In genomic region chr2:168242841-168243240, GRCm38 (mm10) we compare ENCODE assay signal across 30 mouse cellular contexts. TPM values are rescaled to one million over a fixed set of nuclear protein-coding genes. Genes with fewer than 3 reads are reported as not detected.
A peak's percentile ranks its signal among the peaks of the same experiment; 100 is the strongest.
DNase-seq lines count a peak whose midpoint lies in the region; ATAC-seq and TF ChIP-seq lines count a peak whose summit lies in the region.
"Had no signal": no experiment of that assay in that cellular context is flagged by ENCODE, and none has a peak within 500 bp of the region (broad histone marks: within the 10 kb centered on the region; RNA-seq: fewer than 3 reads in every experiment).

No protein-coding gene starts in this region.

- no peaks in the 10 kb centered on the region for H3K9me3 ChIP-seq in intestine, embryonic 14.5 days (ENCODE audit: control insufficient read depth, low read length)
- no peaks in the 10 kb centered on the region for H3K9me3 ChIP-seq in intestine, embryonic 15.5 days
- no peaks in the 10 kb centered on the region for H3K9me3 ChIP-seq in lung, embryonic 14.5 days (ENCODE audit: low read depth, low read length)
- H3K9me3 ChIP-seq in ES-E14 (ENCODE audit: control insufficient read depth, insufficient read depth, low read depth, low read length) = no peaks in the 10 kb centered on the region
- H3K9me3 ChIP-seq in limb, embryonic 13.5 days = peaks cover 16% of the 10 kb centered on the region
- H3K9me3 ChIP-seq: G1E; heart, embryonic 15.5 days; neural tube, embryonic 15.5 days had no signal

- H3K27ac ChIP-seq in intestine, embryonic 14.5 days (ENCODE audit: low read depth) = no peak overlapping the region
- H3K27ac ChIP-seq in intestine, embryonic 15.5 days = no peak overlapping the region
- H3K27ac ChIP-seq in lung, embryonic 14.5 days (ENCODE audit: low read depth) = no peak overlapping the region
- no peak overlapping the region for H3K27ac ChIP-seq in ES-E14 (ENCODE audit: insufficient read depth, low read depth, low read length, poor library complexity, severe bottlenecking)
- H3K27ac ChIP-seq in limb, embryonic 13.5 days = no peak overlapping the region
- H3K27ac ChIP-seq: heart, embryonic 15.5 days; hindbrain, embryonic 13.5 days; liver, embryonic 14.5 days; neural tube, embryonic 15.5 days had no signal

- 0 out of 2 replicates have a peak, but pooled peaks have one; percentile 40 for ATAC-seq in intestine, embryonic 14.5 days (replicated peaks; ENCODE audit: low FRiP score, low TSS enrichment, low read depth)
- ATAC-seq in intestine, embryonic 15.5 days = no peak
- ATAC-seq in lung, embryonic 14.5 days (ENCODE audit: insufficient read depth) = peak; percentile 41; the same call in 1 of the 2 replicates
- 0 out of 2 replicates have a peak, but pooled peaks have one; percentile 15 for ATAC-seq in limb, embryonic 13.5 days (ENCODE audit: low FRiP score, low read depth)
- ATAC-seq: forebrain, embryonic 14.5 days had no signal

- no peak for TF ChIP-seq CTCF in lung, embryonic 14.5 days (IDR thresholded peaks at IDR 0.05; ENCODE audit: low read depth)

- no peaks in the 10 kb centered on the region for H3K4me1 ChIP-seq in intestine, embryonic 14.5 days (replicated peaks; ENCODE audit: control insufficient read depth, insufficient read depth, low read length)
- H3K4me1 ChIP-seq in intestine, embryonic 15.5 days (replicated peaks) = no peaks in the 10 kb centered on the region
- no peaks in the 10 kb centered on the region for H3K4me1 ChIP-seq in lung, embryonic 14.5 days (ENCODE audit: insufficient read depth)
- no peaks in the 10 kb centered on the region for H3K4me1 ChIP-seq in ES-E14 (ENCODE audit: control insufficient read depth in 2 of 2, insufficient read depth in 2 of 2, low read length in 2 of 2, poor library complexity in 1 of 2)
- H3K4me1 ChIP-seq in limb, embryonic 13.5 days = no peaks in the 10 kb centered on the region
- H3K4me1 ChIP-seq: heart, embryonic 15.5 days; hindbrain, embryonic 13.5 days; neural tube, embryonic 15.5 days had no signal

- no peak overlapping the region for H3K9ac ChIP-seq in intestine, embryonic 14.5 days (ENCODE audit: low read length)
- no peak overlapping the region for H3K9ac ChIP-seq in intestine, embryonic 15.5 days
- no peak overlapping the region for H3K9ac ChIP-seq in lung, embryonic 14.5 days
- H3K9ac ChIP-seq in ES-E14 (ENCODE audit: insufficient read depth, low read depth, low read length, poor library complexity, severe bottlenecking) = no peak overlapping the region
- H3K9ac ChIP-seq in limb, embryonic 13.5 days = no peak overlapping the region
- H3K9ac ChIP-seq: heart, embryonic 15.5 days; hindbrain, embryonic 13.5 days; liver, embryonic 14.5 days; neural tube, embryonic 15.5 days had no signal

- 0 out of 2 replicates have a peak, but pooled peaks cover 6% of the 10 kb centered on the region for H3K27me3 ChIP-seq in intestine, embryonic 14.5 days (replicated peaks; ENCODE audit: control insufficient read depth, insufficient read depth, low read length)
- H3K27me3 ChIP-seq in intestine, embryonic 15.5 days (replicated peaks) = no peaks in the 10 kb centered on the region
- no peaks in the 10 kb centered on the region for H3K27me3 ChIP-seq in lung, embryonic 14.5 days (ENCODE audit: insufficient read depth, low read length)
- H3K27me3 ChIP-seq in limb, embryonic 13.5 days = no peaks in the 10 kb centered on the region

- no peak overlapping the region for H3K4me3 ChIP-seq in intestine, embryonic 14.5 days (ENCODE audit: low read depth, low read length)
- H3K4me3 ChIP-seq in intestine, embryonic 15.5 days (replicated peaks) = no peak overlapping the region
- no peak overlapping the region for H3K4me3 ChIP-seq in lung, embryonic 14.5 days (ENCODE audit: low read depth, low read length)
- H3K4me3 ChIP-seq in ES-E14 (ENCODE audit: insufficient read depth in 1 of 2, low read depth in 1 of 2, low read length in 2 of 2, poor library complexity in 1 of 2, severe bottlenecking in 1 of 2) = no peak overlapping the region
- no peak overlapping the region for H3K4me3 ChIP-seq in limb, embryonic 13.5 days
- H3K4me3 ChIP-seq: heart, embryonic 15.5 days; hindbrain, embryonic 13.5 days; neural tube, embryonic 15.5 days had no signal

- intact Hi-C loops in gastrocnemius, postnatal 36 days (cut with DNase I) = loop anchor here (10.0 kb wide), 1 partner anchor 392 kb away; no protein-coding TSS in a partner anchor

- in situ Hi-C loops in ES-E14 (cut with MboI; ENCODE audit: low sequenced_read_pairs in 2 of 2, unreplicated experiment in 2 of 2) = no loop called here

- DNase-seq in intestine, embryonic 14.5 days (ENCODE audit: low spot score) = no peak
- DNase-seq in lung, embryonic 14.5 days = peak; percentile 5
- DNase-seq in lung, postnatal 25 days (ENCODE audit: low spot score) = no peak
- DNase-seq in ES-E14 (ENCODE audit: low read depth, low spot score) = no peak
- no peak for DNase-seq in gastrocnemius, postnatal 36 days
- no peak for DNase-seq in layer of hippocampus, postnatal 10 days (ENCODE audit: low spot score in 2 of 2)
- DNase-seq: adrenal gland, adult 8-10 months; B cell, adult 2 months; cerebellum, adult 2 months; cerebellum, postnatal 14 days; gastrocnemius, postnatal 14 days; heart, adult 18-20 months; heart, postnatal 4 days; kidney, adult 11 months; kidney, postnatal 10 days; layer of hippocampus, adult 9-11 months; midbrain, embryonic 14.5 days; retina, postnatal 1 day; right cerebral cortex, postnatal 14 days; thymus, postnatal 4 days had no signal

- no peak overlapping the region for H3K4me2 ChIP-seq in intestine, embryonic 14.5 days (ENCODE audit: low read length)
- no peak overlapping the region for H3K4me2 ChIP-seq in intestine, embryonic 15.5 days (replicated peaks)
- no peak overlapping the region for H3K4me2 ChIP-seq in lung, embryonic 14.5 days
- H3K4me2 ChIP-seq in limb, embryonic 13.5 days (replicated peaks) = no peak overlapping the region
- H3K4me2 ChIP-seq: heart, embryonic 15.5 days; hindbrain, embryonic 13.5 days; neural tube, embryonic 15.5 days had no signal

- H3K36me3 ChIP-seq in intestine, embryonic 14.5 days (ENCODE audit: control insufficient read depth, insufficient read depth, low read length) = no peaks in the 10 kb centered on the region
- no peaks in the 10 kb centered on the region for H3K36me3 ChIP-seq in intestine, embryonic 15.5 days
- no peaks in the 10 kb centered on the region for H3K36me3 ChIP-seq in lung, embryonic 14.5 days (ENCODE audit: insufficient read depth)
- H3K36me3 ChIP-seq in ES-E14 (ENCODE audit: control insufficient read depth, insufficient read depth, low read length, poor library complexity, severe bottlenecking) = no peaks in the 10 kb centered on the region
- H3K36me3 ChIP-seq in limb, embryonic 13.5 days = no peaks in the 10 kb centered on the region
- H3K36me3 ChIP-seq: G1E; heart, embryonic 15.5 days; hindbrain, embryonic 13.5 days; neural tube, embryonic 15.5 days had no signal

TF ChIP-seq in ES-E14, 5 proteins besides CTCF, POLR2A, EP300 and RAD21 (continues in another document):
- no peak for TF ChIP-seq HCFC1 (IDR thresholded peaks at IDR 0.05; ENCODE audit: borderline replicate concordance, insufficient read depth, low read length)

RNA-seq across cellular contexts. Expression of gene Mocs3, which starts 12.4 kb away (rescaled TPM):
- 7.7 and 7.8 TPM in 2 replicates for polyA plus RNA-seq in intestine, embryonic 14.5 days (2014; fragmentation: Nextera tagmentation; extraction: Ambion mirVana)
- 5.8 and 7.3 TPM in 2 replicates for polyA plus RNA-seq in intestine, embryonic 15.5 days (2015; fragmentation: Nextera tagmentation; extraction: Ambion mirVana)
- polyA plus RNA-seq in lung, embryonic 14.5 days (2014; fragmentation: Nextera tagmentation; extraction: Ambion mirVana) = 7.7 and 10.0 TPM in 2 replicates
- 10.7 and 12.1 TPM in 2 replicates for total RNA-seq in ES-E14 (2012; rRNA removed)
- 6.7 and 7.0 TPM in 2 replicates for polyA plus RNA-seq in limb, embryonic 13.5 days (2015; fragmentation: Nextera tagmentation; extraction: Ambion mirVana)
- total RNA-seq in gastrocnemius, postnatal 36 days (2021) = 1 to 10 TPM; 3.5 to 3.8 TPM
- 10 to 100 TPM; 16.1 to 17.4 TPM for total RNA-seq in layer of hippocampus, postnatal 10 days (2021)

RNA-seq across cellular contexts. Expression of gene Dpm1, which starts 12.4 kb away (rescaled TPM):
- polyA plus RNA-seq in intestine, embryonic 14.5 days (2014; fragmentation: Nextera tagmentation; extraction: Ambion mirVana) = 76.4 and 76.8 TPM in 2 replicates
- polyA plus RNA-seq in intestine, embryonic 15.5 days (2015; fragmentation: Nextera tagmentation; extraction: Ambion mirVana) = 94.9 and 104 TPM in 2 replicates
- 81.4 and 84.6 TPM in 2 replicates for polyA plus RNA-seq in lung, embryonic 14.5 days (2014; fragmentation: Nextera tagmentation; extraction: Ambion mirVana)
- 40.1 and 47.3 TPM in 2 replicates for total RNA-seq in ES-E14 (2012; rRNA removed)
- 85.3 and 91.5 TPM in 2 replicates for polyA plus RNA-seq in limb, embryonic 13.5 days (2015; fragmentation: Nextera tagmentation; extraction: Ambion mirVana)
- 10 to 100 TPM; 59.0 to 77.3 TPM for total RNA-seq in gastrocnemius, postnatal 36 days (2021)
- 10 to 100 TPM; 46.0 to 57.8 TPM for total RNA-seq in layer of hippocampus, postnatal 10 days (2021)

RNA-seq across cellular contexts. Expression of gene Gm20716, which starts 12.7 kb away (rescaled TPM):
- polyA plus RNA-seq in intestine, embryonic 14.5 days (2014; fragmentation: Nextera tagmentation; extraction: Ambion mirVana) = 23.3 and 24.8 TPM in 2 replicates
- polyA plus RNA-seq in intestine, embryonic 15.5 days (2015; fragmentation: Nextera tagmentation; extraction: Ambion mirVana) = 12.9 and 14.7 TPM in 2 replicates
- polyA plus RNA-seq in lung, embryonic 14.5 days (2014; fragmentation: Nextera tagmentation; extraction: Ambion mirVana) = 23.1 and 24.7 TPM in 2 replicates
- 37.3 and 41.7 TPM in 2 replicates for total RNA-seq in ES-E14 (2012; rRNA removed)
- 24.5 and 27.1 TPM in 2 replicates for polyA plus RNA-seq in limb, embryonic 13.5 days (2015; fragmentation: Nextera tagmentation; extraction: Ambion mirVana)
- 10 to 100 TPM in 1 of 2 experiments, 1 to 10 TPM in 1; 8.2 to 10.9 TPM for total RNA-seq in gastrocnemius, postnatal 36 days (2021)
- 10 to 100 TPM; 28.0 to 28.3 TPM for total RNA-seq in layer of hippocampus, postnatal 10 days (2021)
- polyA plus RNA-seq: small intestine, adult 2 months had no signal

RNA-seq across cellular contexts. Expression of gene Adnp, which starts 35.9 kb away (rescaled TPM):
- 3.1 and 3.2 TPM in 2 replicates for polyA plus RNA-seq in intestine, embryonic 14.5 days (2014; fragmentation: Nextera tagmentation; extraction: Ambion mirVana)
- polyA plus RNA-seq in intestine, embryonic 15.5 days (2015; fragmentation: Nextera tagmentation; extraction: Ambion mirVana) = 4.6 and 6.1 TPM in 2 replicates
- 12.4 and 16.2 TPM in 2 replicates for polyA plus RNA-seq in lung, embryonic 14.5 days (2014; fragmentation: Nextera tagmentation; extraction: Ambion mirVana)
- total RNA-seq in ES-E14 (2012; rRNA removed) = 13.2 and 15.9 TPM in 2 replicates
- polyA plus RNA-seq in limb, embryonic 13.5 days (2015; fragmentation: Nextera tagmentation; extraction: Ambion mirVana) = 3.1 and 4.1 TPM in 2 replicates
- total RNA-seq in gastrocnemius, postnatal 36 days (2021) = 10 to 100 TPM; 15.1 to 18.0 TPM
- total RNA-seq in layer of hippocampus, postnatal 10 days (2021) = 100 to 1,000 TPM; 113 to 115 TPM

RNA-seq across cellular contexts. Expression of gene Kcng1, which starts 38.7 kb away (rescaled TPM):
- polyA plus RNA-seq in intestine, embryonic 14.5 days (2014; fragmentation: Nextera tagmentation; extraction: Ambion mirVana) = 11.7 and 12.0 TPM in 2 replicates
- polyA plus RNA-seq in intestine, embryonic 15.5 days (2015; fragmentation: Nextera tagmentation; extraction: Ambion mirVana) = 6.6 and 8.4 TPM in 2 replicates
- 0.14 and 0.83 TPM in 2 replicates for polyA plus RNA-seq in lung, embryonic 14.5 days (2014; fragmentation: Nextera tagmentation; extraction: Ambion mirVana)
- total RNA-seq in ES-E14 (2012; rRNA removed) = 1.3 and 1.9 TPM in 2 replicates
- 1.3 and 1.8 TPM in 2 replicates for polyA plus RNA-seq in limb, embryonic 13.5 days (2015; fragmentation: Nextera tagmentation; extraction: Ambion mirVana)
- under 1 TPM in 1 of 2 experiments, not detected in 1; 0.10 TPM for total RNA-seq in gastrocnemius, postnatal 36 days (2021)
- 10 to 100 TPM; 45.5 to 46.8 TPM for total RNA-seq in layer of hippocampus, postnatal 10 days (2021)
- total RNA-seq: heart, adult 18-20 months had no signal
- polyA plus RNA-seq: G1E; thymus, postnatal 0 days had no signal
